Mouse (Mus musculus): Measurements from ENCODE around the gene Grik4.

GRCm38 (mm10) chr9:42786882-42787281 lies 157.4 kb downstream of the Grik4 start:
- TF ChIP-seq EP300 (IDR thresholded peaks at IDR 0.05; ENCODE audit: low read depth) (no peak), CTCF (IDR thresholded peaks at IDR 0.05; ENCODE audit: low read depth) (no peak)

Measured in liver, embryonic 14.5 days (tissue).